Mouse (Mus musculus): ENCODE results near the gene Arfgef2.

Gene Arfgef2

DNA sequence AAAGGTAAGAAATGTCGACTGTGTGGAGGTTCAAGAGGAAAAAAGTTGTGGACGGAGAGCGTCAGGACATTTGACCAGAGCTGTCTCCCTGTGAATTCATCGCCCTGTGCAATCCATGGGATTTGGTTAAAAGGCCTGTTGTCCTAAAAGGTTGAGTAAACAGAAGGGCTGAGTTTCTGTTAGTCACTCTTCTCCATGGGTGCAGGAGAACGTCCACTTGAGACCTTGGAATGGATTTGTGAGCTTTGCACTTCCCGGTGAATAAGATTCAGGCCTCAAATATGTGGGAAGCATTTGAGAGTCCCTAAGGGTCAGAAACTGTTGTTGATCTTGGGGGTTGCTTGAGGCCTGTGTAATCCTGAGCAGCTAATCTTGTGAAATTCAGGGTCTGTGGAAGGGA, 1.4 kb downstream of the Arfgef2 start:
- DNase-seq (ENCODE audit: low spot score in 2 of 2) = no peak

DNA sequence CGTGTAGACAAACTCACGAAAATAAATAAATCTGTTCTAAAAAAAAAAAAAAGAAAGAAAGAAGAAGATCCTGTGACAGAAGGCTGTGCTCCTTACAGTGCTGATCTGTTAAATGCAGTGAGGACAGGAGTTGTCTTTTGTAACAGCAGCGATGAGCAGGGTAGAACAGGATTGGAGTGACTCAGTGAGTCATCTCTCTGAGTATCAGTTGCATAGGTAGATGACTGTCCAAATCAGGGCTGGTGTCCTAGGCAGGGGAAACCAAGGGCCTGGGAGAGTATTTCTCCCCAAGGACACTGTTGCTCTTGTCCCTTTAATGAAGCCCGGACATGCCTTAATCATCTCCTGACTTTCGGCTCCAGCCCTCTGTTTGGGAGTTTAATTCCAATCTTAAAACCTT, 4.1 kb downstream of the Arfgef2 start:
- DNase-seq (ENCODE audit: low spot score in 2 of 2) = no peak

DNA sequence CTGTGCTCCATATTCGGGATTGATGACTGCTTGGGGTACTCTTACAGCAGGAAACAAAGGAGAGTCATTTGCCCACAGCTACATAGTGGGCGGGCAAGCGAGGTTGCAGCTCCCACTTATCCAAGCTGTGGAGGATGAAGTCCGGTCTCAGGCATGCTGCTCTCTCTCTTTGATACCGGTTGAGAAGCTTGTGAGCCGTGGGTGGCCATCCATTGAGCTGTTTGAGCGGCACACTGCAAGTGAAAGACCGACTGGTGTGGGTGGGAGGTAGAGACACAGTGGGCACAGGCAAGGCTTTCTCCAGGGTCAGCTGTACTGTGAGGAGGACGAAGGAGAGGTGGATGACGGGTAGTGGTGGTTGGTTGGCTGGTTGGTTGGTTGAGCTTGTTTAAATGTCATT, 5.4 kb downstream of the Arfgef2 start:
- peak in 1 of 2 experiments; percentile 50 for DNase-seq (ENCODE audit: low spot score in 2 of 2)

GRCm38 (mm10) chr2:166818463-166819143, 13.2 kb downstream of the Arfgef2 start:
- no peak for DNase-seq (ENCODE audit: low spot score in 2 of 2)

DNA sequence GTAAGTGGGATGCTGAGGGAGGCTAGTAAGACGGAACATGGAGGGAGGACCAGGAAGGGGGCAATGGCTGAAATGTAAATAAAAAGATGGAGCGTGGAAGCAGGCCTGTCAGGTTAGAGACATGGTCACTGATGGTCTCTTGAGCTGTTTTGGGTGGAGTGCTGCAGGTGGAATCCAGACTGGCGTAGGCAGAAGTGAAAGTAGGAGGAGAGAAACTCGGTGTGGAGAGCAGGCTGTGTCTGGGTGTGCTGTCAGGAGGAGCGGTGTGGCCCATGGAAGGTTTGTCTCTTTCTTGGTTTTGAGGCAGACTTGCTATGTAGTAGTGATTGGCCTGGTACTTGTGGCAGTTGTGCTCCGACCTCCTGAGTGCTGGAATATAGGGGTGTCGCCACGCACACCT, 14.5 kb downstream of the Arfgef2 start:
- no peak for DNase-seq (ENCODE audit: low spot score in 2 of 2)

- no peak for DNase-seq (ENCODE audit: low spot score in 2 of 2)
Observed at GRCm38 (mm10) chr2:166820844-166821243, 15.5 kb downstream of the Arfgef2 start.

DNA sequence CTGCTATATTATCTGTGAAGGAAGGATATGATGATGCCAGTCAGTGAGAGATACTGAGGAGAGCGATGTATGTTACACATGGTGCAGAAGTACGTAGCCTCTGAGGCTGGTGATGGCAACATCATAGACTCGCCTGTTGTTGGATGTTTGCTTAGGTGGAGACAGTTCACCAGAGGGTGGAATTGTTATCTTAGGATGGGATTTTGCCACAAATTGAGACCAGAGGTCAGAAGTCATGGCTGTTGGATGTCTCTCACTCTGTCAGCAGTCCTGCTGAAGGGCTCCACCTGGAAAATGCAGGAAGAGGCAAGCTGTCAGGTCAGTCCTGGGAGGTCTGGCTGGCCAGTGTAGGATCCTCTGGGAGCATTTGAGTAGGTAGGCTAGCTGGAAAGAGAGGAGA, 16.0 kb downstream of the Arfgef2 start:
- no peak for DNase-seq (ENCODE audit: low spot score in 2 of 2)

DNA sequence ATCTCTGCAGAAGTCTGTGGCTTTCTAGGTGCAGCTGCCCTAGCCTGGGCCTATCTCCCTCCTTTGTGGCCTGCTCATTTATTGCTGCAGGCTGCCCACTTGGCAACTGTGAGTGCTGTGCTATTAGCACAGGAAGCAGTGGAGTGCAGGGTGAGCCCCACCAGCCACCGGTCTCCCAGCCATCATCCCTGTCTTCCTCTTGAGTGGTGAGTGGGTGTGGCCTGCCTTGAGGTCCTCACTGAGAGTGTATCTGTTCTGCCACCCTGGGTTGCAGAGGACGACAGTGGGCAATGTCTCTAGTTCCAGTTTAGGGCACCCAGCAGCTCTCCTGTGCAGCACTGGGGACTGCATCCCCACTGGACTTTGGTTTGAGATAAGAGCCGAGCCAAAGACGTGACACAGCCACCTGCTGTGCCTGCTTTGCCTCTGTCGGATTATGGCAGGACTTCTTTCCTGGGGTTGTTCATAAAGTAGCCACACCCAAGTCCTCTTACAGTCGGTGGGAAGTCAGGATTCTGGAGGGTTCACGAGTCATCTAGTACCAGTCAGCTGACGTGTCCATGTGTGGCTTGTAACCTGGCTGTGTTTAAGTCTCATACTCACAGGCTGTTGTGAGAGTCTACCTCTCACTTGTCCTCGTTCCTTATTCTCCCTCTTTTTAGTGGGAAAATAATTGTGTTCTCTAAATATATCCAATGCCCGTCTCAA, 16.9 kb downstream of the Arfgef2 start:
- DNase-seq (ENCODE audit: low spot score in 2 of 2) = no peak

GRCm38 (mm10) chr2:166822901-166823300, 17.5 kb downstream of the Arfgef2 start:
- DNase-seq (ENCODE audit: low spot score in 2 of 2) = no peak

GRCm38 (mm10) chr2:166824386-166824785, 19.0 kb downstream of the Arfgef2 start:
- no peak for DNase-seq (ENCODE audit: low spot score in 2 of 2)

DNA sequence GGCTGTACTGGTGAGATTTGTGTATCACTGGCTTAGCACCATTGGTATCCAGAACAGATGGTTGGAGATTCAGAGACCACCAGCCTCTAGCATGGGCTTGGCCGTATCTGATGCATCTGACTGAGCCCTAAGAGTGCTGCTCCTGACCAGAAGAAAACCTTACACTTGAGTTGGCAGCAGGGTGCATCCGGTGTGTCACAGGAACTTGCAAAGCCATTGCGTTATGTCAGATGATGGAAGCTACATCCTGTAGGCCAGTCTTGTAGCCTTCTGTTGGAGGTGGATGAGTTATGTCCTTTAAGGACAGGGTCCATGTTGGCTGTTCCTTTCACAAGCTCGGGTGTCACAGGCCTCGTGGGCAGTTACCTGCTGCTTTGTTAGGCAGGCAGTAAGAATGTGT, 19.6 kb downstream of the Arfgef2 start:
- DNase-seq (ENCODE audit: low spot score in 2 of 2) = no peak

GRCm38 (mm10) chr2:166826491-166827224, 21.3 kb downstream of the Arfgef2 start:
- no peak for DNase-seq (ENCODE audit: low spot score in 2 of 2)

DNA sequence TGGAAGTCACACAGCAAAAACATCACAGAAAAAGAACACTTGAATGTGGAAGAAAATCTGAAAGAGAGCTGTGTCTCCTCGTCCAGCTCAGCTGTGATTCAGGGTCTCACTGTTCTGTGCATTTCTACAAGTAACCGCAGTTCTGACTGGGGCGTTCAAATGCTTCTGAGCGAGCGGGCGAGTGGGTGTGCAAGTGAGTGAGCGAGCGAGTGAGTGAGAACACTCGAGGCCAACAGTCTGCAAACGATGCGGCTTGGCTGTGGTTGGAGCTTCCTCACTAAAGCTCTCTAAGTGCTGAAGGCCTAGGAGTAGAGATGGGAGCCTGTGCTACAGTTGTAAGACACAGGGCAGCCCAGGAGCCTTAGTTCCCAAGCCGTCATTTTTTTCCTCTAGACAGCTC, 22.9 kb downstream of the Arfgef2 start:
- DNase-seq (ENCODE audit: low spot score in 2 of 2) = peak in 1 of 2 experiments; percentile 66

DNA sequence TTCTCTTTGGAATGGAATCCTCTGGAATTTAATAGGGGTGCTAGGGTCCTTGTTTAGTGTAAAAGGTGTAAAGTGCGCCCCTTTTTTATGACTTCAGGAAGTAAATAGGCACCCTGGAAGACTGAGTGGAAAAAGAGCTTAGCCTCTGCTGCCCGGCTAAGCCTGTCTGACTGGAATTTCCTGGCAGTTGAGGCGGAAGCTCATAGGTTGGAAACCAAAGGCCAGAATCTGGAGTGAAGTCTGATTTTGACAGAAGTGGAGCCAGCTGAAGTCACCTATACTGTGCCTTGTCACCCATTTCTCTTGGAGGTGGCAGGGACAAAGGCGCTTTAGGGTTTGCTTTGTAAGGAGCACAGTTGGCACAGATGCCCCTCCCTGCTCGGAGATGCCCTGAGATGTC, 25.0 kb downstream of the Arfgef2 start:
- DNase-seq (ENCODE audit: low spot score in 2 of 2) = no peak

DNA sequence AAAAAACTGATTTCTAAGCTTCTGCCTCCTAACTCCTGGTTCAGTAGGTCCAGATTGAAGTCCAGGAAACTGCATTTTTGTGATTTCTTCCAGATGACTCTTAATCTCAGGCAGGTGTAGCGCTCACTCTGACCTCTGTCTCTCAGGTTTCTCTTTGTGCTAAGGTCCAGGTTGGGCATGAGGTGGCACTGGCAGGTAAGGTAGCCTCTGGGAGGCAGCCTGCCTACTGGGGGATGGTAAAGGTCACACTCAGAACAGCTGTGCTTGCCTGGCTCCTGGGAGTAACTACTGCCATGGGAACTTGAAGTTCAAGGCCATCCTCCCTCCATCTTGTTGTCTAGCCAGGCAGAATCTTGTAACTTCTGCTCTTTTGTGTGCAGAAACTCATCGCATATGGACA, 28.7 kb downstream of the Arfgef2 start:
- no peak for DNase-seq (ENCODE audit: low spot score in 2 of 2)

DNA sequence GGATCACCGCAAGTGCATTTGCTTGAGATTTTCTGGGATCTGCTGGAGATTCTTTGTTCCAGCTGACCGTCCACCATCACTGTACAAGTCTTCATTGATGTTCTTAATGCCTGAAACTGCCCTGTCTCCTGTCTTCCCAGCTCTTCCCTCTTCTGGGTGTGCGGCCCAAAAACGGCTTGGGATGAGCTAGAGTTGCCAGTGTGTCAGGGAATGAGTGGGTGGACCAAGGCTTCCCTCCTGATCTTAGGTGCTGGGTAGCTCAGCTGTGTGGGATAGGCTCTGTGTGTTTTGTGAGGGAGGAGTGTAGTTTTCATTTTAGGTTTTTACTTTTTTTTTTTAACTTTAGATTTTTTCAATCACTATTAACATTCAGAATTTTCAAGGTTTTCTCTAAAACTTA, 29.4 kb downstream of the Arfgef2 start:
- peak in 1 of 2 experiments; percentile 36 for DNase-seq (ENCODE audit: low spot score in 2 of 2)

DNA sequence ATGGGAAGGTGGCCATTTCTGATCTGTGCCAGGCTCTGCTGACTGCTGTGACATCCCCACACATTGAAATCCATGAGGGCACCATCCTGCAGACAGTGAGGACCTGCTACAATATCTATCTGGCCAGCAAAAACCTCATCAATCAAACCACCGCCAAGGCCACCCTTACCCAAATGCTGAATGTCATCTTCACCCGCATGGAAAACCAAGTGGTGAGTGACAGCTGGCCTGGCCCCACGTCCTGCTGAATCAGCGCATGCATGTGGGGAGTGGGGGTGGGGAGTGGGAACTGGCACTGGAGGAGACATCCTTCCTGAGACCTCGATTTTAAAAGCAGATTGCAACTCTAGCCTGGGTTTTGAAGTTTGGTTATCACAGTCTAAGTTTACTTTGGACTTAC, 30.2 kb downstream of the Arfgef2 start:
- no peak for DNase-seq (ENCODE audit: low spot score in 2 of 2)

- no peak for DNase-seq (ENCODE audit: low spot score in 2 of 2)
Observed at GRCm38 (mm10) chr2:166841813-166842212, 36.4 kb downstream of the Arfgef2 start.

GRCm38 (mm10) chr2:166850691-166851090, 45.3 kb downstream of the Arfgef2 start:
- DNase-seq (ENCODE audit: low spot score in 2 of 2) = no peak

DNA sequence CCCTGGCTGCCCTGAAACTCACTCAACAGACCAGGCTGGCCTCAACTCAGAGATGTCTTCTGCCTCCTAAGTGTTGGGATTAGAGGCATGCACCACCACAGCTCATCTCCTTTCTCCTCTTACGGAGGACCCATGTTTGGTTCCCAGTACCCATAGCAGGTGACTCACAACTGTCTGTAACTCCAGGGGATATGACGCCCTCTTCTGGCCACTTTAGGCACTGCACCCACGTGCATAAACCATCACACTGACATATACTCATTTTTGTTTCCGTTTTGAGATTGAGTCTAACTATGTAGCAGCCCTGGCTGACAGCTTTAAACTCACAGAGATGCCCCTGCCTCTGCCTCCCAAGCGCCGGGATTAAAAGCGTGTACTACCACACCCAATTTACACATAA, 46.9 kb downstream of the Arfgef2 start:
- DNase-seq (ENCODE audit: low spot score in 2 of 2) = no peak

DNA sequence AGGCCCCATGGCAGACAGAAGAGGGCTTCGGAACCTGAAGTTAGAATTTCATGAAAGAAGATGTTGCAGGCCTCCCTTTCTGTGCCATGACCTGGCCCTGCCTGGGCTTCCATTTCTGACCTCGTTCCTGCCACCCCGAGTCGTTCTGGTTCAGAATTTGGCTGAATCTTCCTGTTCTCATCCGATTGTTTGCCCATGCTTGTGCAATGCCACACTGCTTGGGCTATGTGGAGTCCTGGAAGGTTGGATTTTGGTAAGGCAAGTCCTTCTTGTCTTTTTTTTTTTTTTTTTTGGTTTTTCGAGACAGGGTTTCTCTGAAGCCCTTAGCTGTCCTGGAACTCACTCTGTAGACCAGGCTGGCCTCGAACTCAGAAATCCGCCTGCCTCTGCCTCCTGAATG, 50.4 kb downstream of the Arfgef2 start:
- no peak for DNase-seq (ENCODE audit: low spot score in 2 of 2)

DNA sequence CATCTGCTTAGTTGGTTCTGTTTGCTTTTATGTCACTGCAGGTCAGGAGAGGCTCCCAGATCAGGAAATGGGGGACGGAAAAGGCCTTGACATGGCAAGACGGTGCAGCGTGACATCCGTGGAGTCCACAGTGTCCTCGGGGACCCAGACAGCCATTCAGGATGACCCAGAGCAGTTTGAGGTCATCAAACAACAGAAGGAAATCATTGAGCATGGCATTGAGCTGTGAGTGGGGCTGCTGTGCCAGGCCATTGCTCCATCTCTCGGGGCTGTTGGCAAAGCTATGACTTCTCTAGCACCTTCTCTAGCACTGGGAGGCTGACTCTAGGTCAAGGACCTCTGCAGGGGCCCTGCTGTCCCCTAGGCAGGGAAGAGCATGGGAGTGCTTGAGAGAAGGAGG, 51.0 kb downstream of the Arfgef2 start:
- no peak for DNase-seq (ENCODE audit: low spot score in 2 of 2)

DNA sequence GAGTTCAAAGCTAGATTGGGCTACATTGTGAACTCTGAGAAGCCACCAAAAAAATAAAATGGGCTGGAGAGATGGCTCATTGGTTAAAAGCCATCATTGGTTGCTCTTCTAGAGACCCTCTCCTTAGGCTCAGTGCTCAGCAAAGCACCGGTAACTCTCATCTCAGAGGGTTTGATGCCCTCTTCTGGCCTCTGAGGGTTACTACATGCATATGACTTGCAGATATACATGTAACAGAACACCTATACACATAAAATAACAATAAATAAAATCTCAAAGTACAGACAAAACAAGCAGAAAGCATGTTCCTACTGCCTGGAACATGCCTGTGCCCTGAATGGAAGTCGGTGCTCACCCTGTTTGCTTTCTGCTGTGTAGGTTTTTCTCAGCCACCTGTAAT, 51.7 kb downstream of the Arfgef2 start:
- DNase-seq (ENCODE audit: low spot score in 2 of 2) = no peak
